Comparison of ENCODE assay signal across 11 mouse cellular contexts in genomic region chr2:180890422-180891074, GRCm38 (mm10). TPM values are rescaled to one million over a fixed set of nuclear protein-coding genes. Genes with fewer than 3 reads are reported as not detected.
DNase-seq lines count a peak whose midpoint lies in the region; ATAC-seq lines count a peak whose summit lies in the region.
"Had no signal": no experiment of that assay in that cellular context is flagged by ENCODE, and none has a peak within 500 bp of the region (broad histone marks: within the 10 kb centered on the region; RNA-seq: fewer than 3 reads in every experiment).

No protein-coding gene starts in this region.

- peaks cover 86% of the 10 kb centered on the region for H3K27me3 ChIP-seq in embryonic facial prominence, embryonic 14.5 days (replicated peaks; ENCODE audit: control insufficient read depth, insufficient read depth, low read length)
- no peaks in the 10 kb centered on the region; the same call in 1 of the 2 replicates for H3K27me3 ChIP-seq in midbrain, embryonic 11.5 days (ENCODE audit: control insufficient read depth, insufficient read depth, low read length)

- H3K36me3 ChIP-seq in embryonic facial prominence, embryonic 14.5 days (ENCODE audit: control insufficient read depth, insufficient read depth, low read length), result no peaks in the 10 kb centered on the region
- no peaks in the 10 kb centered on the region for H3K36me3 ChIP-seq in midbrain, embryonic 11.5 days (ENCODE audit: control insufficient read depth, insufficient read depth, low read length)

- H3K9ac ChIP-seq in embryonic facial prominence, embryonic 14.5 days (ENCODE audit: low read depth, low read length), result no peak overlapping the region
- peak overlapping the region; percentile 99 for H3K9ac ChIP-seq in midbrain, embryonic 11.5 days (ENCODE audit: low read length)

- no peak overlapping the region; the same call in 1 of the 2 replicates for H3K4me2 ChIP-seq in embryonic facial prominence, embryonic 14.5 days (ENCODE audit: low read depth, low read length)
- H3K4me2 ChIP-seq in midbrain, embryonic 11.5 days, result peak overlapping the region; percentile 97

- H3K27ac ChIP-seq in embryonic facial prominence, embryonic 14.5 days (replicated peaks; ENCODE audit: low read depth, low read length), result no peak overlapping the region
- H3K27ac ChIP-seq in midbrain, embryonic 11.5 days (ENCODE audit: low read depth, low read length), result peak overlapping the region; percentile 99
- H3K27ac ChIP-seq: heart, embryonic 10.5 days had no signal

- no peaks in the 10 kb centered on the region for H3K9me3 ChIP-seq in embryonic facial prominence, embryonic 14.5 days (ENCODE audit: control insufficient read depth, low read length)
- no peaks in the 10 kb centered on the region for H3K9me3 ChIP-seq in midbrain, embryonic 11.5 days (ENCODE audit: control insufficient read depth, low read length)
- H3K9me3 ChIP-seq: heart, embryonic 10.5 days had no signal

- DNase-seq in heart, adult 11 months, result peak; percentile 86
- DNase-seq in heart, postnatal 36 days, result no peak
- DNase-seq in ES-CJ7 (ENCODE audit: low read depth, low spot score), result peak; percentile 61
- DNase-seq in embryonic facial prominence, embryonic 14.5 days (ENCODE audit: low spot score), result no peak
- DNase-seq in midbrain, embryonic 11.5 days (ENCODE audit: low spot score, missing footprints), result peak; percentile 98
- no peak for DNase-seq in spleen, postnatal 10 days (ENCODE audit: low spot score in 2 of 2)
- no peak for DNase-seq in layer of hippocampus, adult 9-10 months (ENCODE audit: low spot score)

- WGBS in embryonic facial prominence, embryonic 14.5 days, result 2% methylated on average over 27 of the region's 29 CpGs
- WGBS in midbrain, embryonic 11.5 days, result under 1% methylated on average over 27 of the region's 29 CpGs

- intact Hi-C loops in heart, postnatal 36 days (cut with DNase I), result loop anchor here (5.0 kb wide), 1 partner anchor 83 kb away; no protein-coding TSS in a partner anchor

- H3K4me3 ChIP-seq in embryonic facial prominence, embryonic 14.5 days (ENCODE audit: low read depth, low read length), result peak overlapping the region; percentile 13; the same call in 1 of the 2 replicates
- peak overlapping the region; percentile 99 for H3K4me3 ChIP-seq in midbrain, embryonic 11.5 days (ENCODE audit: low read depth, low read length)

- ATAC-seq in embryonic facial prominence, embryonic 14.5 days (ENCODE audit: low read depth), result no peak
- ATAC-seq in midbrain, embryonic 11.5 days (ENCODE audit: low FRiP score), result peak; percentile 11
- no peak for ATAC-seq in megakaryocyte-erythroid progenitor cell, adult 5-6 weeks (replicated peaks; ENCODE audit: low FRiP score, low TSS enrichment, poor library complexity, severe bottlenecking)

- peaks cover 16% of the 10 kb centered on the region for H3K4me1 ChIP-seq in embryonic facial prominence, embryonic 14.5 days (ENCODE audit: control insufficient read depth, insufficient read depth, low read length)
- H3K4me1 ChIP-seq in midbrain, embryonic 11.5 days (ENCODE audit: control insufficient read depth, insufficient read depth, low read length), result peaks cover 64% of the 10 kb centered on the region

RNA-seq across cellular contexts. Expression of gene Ythdf1, which starts 30.2 kb away (rescaled TPM):
- total RNA-seq in heart, postnatal 36 days (2021), result 10 to 100 TPM; 36.8 to 37.6 TPM
- 59.2 and 62.2 TPM in 2 replicates for polyA plus RNA-seq in embryonic facial prominence, embryonic 14.5 days (2014; fragmentation: Nextera tagmentation; extraction: Ambion mirVana)
- 68.5 and 72.4 TPM in 2 replicates for polyA plus RNA-seq in midbrain, embryonic 11.5 days (2014; fragmentation: Nextera tagmentation; extraction: Ambion mirVana)
- 58.9 and 67.4 TPM in 2 replicates for total RNA-seq in megakaryocyte-erythroid progenitor cell, adult 5-6 weeks (2014; fragmentation: Nextera tagmentation)
- total RNA-seq in megakaryocyte-erythroid progenitor cell, adult 5-6 weeks (2017), result 26.4 and 38.3 TPM in 2 replicates

RNA-seq across cellular contexts. Expression of gene Birc7, which starts 38.3 kb away (rescaled TPM):
- total RNA-seq in heart, postnatal 36 days (2021), result not detected
- 0.17 TPM in 1 of 2 replicates, not detected in the other for polyA plus RNA-seq in embryonic facial prominence, embryonic 14.5 days (2014; fragmentation: Nextera tagmentation; extraction: Ambion mirVana)
- polyA plus RNA-seq in midbrain, embryonic 11.5 days (2014; fragmentation: Nextera tagmentation; extraction: Ambion mirVana), result 0.14 and 0.45 TPM in 2 replicates
- total RNA-seq in megakaryocyte-erythroid progenitor cell, adult 5-6 weeks (2014; fragmentation: Nextera tagmentation), result not detected in 2 replicates
- total RNA-seq in megakaryocyte-erythroid progenitor cell, adult 5-6 weeks (2017), result not detected in 2 replicates
- total RNA-seq: left cerebral cortex, postnatal 25 days had no signal
- polyA plus RNA-seq: C2C12 had no signal

Comparison
In these comparisons a context has a peak if more than half of its experiments do, and no peak if none do; other contexts are left out.
1. DNase-seq: peak in heart, adult 11 months (single experiment), ES-CJ7 (single experiment) and midbrain, embryonic 11.5 days (single experiment); none in heart, postnatal 36 days (0 of 2), embryonic facial prominence, embryonic 14.5 days (single experiment), spleen, postnatal 10 days (0 of 2) and layer of hippocampus, adult 9-10 months (single experiment).